Mouse (Mus musculus) brain, embryonic 14.5 days (tissue): Measurements from ENCODE around the gene Trat1.

Experiments used
- CTCF ChIP-seq: fragments of 200-500 bp; IDR thresholded peaks from 2 replicates; pipeline ENCODE4 v1.5.1; 2012; ENCODE audit warnings: inconsistent platforms, mild to moderate bottlenecking, moderate library complexity, borderline replicate concordance; ENCODE audit not compliant: insufficient read depth, insufficient read length; ENCODE audit errors: extremely low read depth
- POLR2A ChIP-seq: fragments of 200-500 bp; IDR thresholded peaks from 2 replicates; pipeline ENCODE4 v1.6.1; 2012; ENCODE audit warnings: mild to moderate bottlenecking, inconsistent platforms, borderline replicate concordance; ENCODE audit not compliant: poor library complexity, insufficient read depth, insufficient read length, severe bottlenecking; ENCODE audit errors: extremely low read depth

DNA sequence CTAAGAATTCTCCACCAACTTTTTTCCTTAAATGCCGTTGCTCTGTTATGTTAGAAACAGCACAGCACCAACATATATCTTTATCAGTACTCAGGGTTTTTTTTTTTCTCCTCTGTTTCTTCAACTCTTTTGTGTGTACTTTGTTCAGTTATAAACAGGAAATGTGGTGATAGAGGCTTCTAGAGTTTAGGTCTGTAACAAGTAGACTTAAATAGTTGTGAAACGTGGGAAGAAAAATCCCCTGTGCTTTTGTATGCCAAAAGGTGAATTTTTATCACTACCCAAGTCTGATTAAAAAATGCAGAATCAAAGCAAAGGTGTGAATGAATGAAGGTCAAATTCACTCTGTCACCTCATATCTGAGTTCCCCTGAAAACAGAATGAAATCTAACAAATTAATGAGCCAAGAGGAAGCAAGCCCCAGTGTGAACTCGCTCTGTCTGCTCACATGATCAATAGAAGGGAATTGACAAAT is at the start of gene Trat1:
- no peak for TF ChIP-seq CTCF
- no peak for TF ChIP-seq POLR2A
